Mouse (Mus musculus): ENCODE measurements at regions not wholly inside any gene's neighbourhood (a gene's known extent, or its start where the extent isn't known, plus 50 kb on each side); places are given as distances from the start of the nearest gene placed in this dataset.

GRCm38 (mm10) chrX:4136135-4136534, 60.2 kb upstream of the Btbd35f28 start:
- DNase-seq (ENCODE audit: inconsistent age in 2 of 2, low spot score in 1 of 2): peak; percentile 13 to 47

All from adrenal gland, adult (tissue).